Mouse (Mus musculus): ENCODE data around the gene Ak7.

- TF ChIP-seq EP300 (optimal IDR thresholded peaks at IDR 0.05) (no peak), CTCF (IDR thresholded peaks at IDR 0.05; ENCODE audit: low read depth) (no peak)
These were observed 14.4 kb downstream of the Ak7 start for GRCm38 (mm10) chr12:105720196-105720595.

All from stomach, postnatal 0 days (tissue).